Mouse (Mus musculus): ENCODE data around the gene Dcaf12.

DNA sequence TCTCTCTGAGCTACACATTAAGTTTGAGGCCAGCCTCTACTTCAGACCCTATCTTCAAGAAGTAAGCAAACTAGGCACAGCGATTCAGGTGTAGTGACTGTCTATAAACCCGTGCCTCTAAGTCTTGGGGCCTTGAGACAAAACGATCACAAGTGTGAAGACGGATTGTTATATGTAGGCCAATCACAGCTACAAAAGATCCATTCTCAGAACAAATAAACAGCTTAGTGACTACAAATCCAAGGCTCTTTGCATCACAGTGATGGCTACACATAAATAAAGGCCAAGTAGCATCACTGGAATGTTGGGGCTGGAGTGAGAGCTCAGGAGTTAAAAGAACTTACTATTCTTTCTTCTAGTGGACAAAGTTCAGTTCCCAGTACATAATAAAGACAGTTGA, 55.7 kb downstream of the Dcaf12 start:
- no peak for TF ChIP-seq CTCF (IDR thresholded peaks at IDR 0.05; ENCODE audit: extremely low read depth, insufficient read depth, insufficient read length, insufficient replicate concordance)
- TF ChIP-seq POLR2A (IDR thresholded peaks at IDR 0.05; ENCODE audit: low read depth, low read length): no peak
